Mouse (Mus musculus) ES-Bruce4 (cell line): ENCODE measurements around the gene Plcg1.

Source experiments
- CTCF ChIP-seq: IDR thresholded peaks from one replicate; pipeline ENCODE4 v1.8.1; 2011; ENCODE audit warnings: low read depth, low read length
- EP300 ChIP-seq: IDR thresholded peaks from 2 replicates; pipeline ENCODE4 v1.6.1; 2011; ENCODE audit warnings: low read depth, low read length; ENCODE audit not compliant: insufficient read depth
- POLR2A ChIP-seq: IDR thresholded peaks from one replicate; pipeline ENCODE4 v1.8.1; 2011; ENCODE audit warnings: low read length; ENCODE audit not compliant: insufficient read depth

DNA sequence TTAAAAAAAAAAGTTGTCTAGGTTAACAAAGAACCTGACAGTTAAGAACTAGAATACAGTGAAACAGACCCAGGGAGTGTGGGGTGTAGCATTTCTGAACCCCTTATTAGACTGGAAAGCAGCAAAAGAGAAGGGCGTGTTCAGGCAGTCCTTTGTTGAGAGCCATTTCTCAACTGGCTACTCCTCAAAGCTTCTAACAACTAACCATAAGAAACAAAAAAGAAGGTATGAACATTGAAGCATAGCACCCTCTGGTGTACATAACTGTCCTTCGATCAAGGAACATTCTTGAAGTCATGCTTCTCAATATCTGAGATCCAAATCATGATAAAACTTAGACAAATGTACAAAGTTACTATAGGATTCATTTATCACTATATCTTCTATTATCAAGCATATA is 62.0 kb downstream of the Plcg1 start:
- TF ChIP-seq POLR2A (no peak), CTCF (no peak), EP300 (no peak)
